Mouse (Mus musculus) thymus, adult 2 months (tissue): ENCODE results near the gene Srgap1. TPM values are rescaled to one million over a fixed set of nuclear protein-coding genes. Genes with fewer than 3 reads are reported as not detected.

Experiments
- DNase-seq: peaks from one replicate; pipeline ENCODE4 v3.0.0; 2021
- H3K27ac ChIP-seq: fragments of 200-500 bp; 2 replicates; pipeline ENCODE4 v1.5.1; 2012; ENCODE audit warnings: low read length, control low read depth; ENCODE audit not compliant: control insufficient read depth, insufficient read depth
- H3K27me3 ChIP-seq: fragments of 200-500 bp; 2 replicates; pipeline ENCODE4 v1.6.1; 2012; ENCODE audit warnings: mild to moderate bottlenecking, low read length, moderate library complexity, mixed read lengths; ENCODE audit not compliant: control insufficient read depth, insufficient read depth
- H3K36me3 ChIP-seq: fragments of 200-500 bp; 2 replicates; pipeline ENCODE4 v1.6.1; 2012; ENCODE audit warnings: mild to moderate bottlenecking, low read length, moderate library complexity; ENCODE audit not compliant: control insufficient read depth, insufficient read depth
- H3K4me1 ChIP-seq: fragments of 200-500 bp; replicated peaks from 2 replicates; pipeline ENCODE4 v1.6.1; 2012; ENCODE audit warnings: low read length; ENCODE audit not compliant: control insufficient read depth, insufficient read depth
- H3K4me3 ChIP-seq: fragments of 200-500 bp; 2 replicates; pipeline ENCODE4 v1.5.1; 2012; ENCODE audit warnings: mild to moderate bottlenecking, low read length, control low read depth, moderate library complexity; ENCODE audit not compliant: control insufficient read depth, insufficient read depth
- CTCF ChIP-seq: fragments of 200-500 bp; IDR thresholded peaks from 2 replicates; pipeline ENCODE4 v1.5.1; 2012; ENCODE audit warnings: mild to moderate bottlenecking, control low read depth, low read length, moderate library complexity, borderline replicate concordance; ENCODE audit not compliant: control insufficient read depth, poor library complexity, insufficient read depth; ENCODE audit errors: extremely low read depth
- POLR2A ChIP-seq: fragments of 200-500 bp; IDR thresholded peaks from 2 replicates; pipeline ENCODE4 v1.6.1; 2012; ENCODE audit warnings: mild to moderate bottlenecking, low read length, control low read depth, moderate library complexity; ENCODE audit not compliant: control insufficient read depth, poor library complexity, insufficient read depth; ENCODE audit errors: extremely low read depth
- WGBS: fragments of 180-500 bp; shearing (Covaris S2); methylation state at CpG from one replicate; pipeline ENCODE4 v1.1.7; 2018; 5-methylcytosine and 5-hydroxymethylcytosine counted together
- polyA plus RNA-seq: library from polyadenylated mRNA; depleted of rRNA; stranded (reverse); fragments of >200 nt; gene quantifications from 2 replicates; pipeline ENCODE4 v1.2.3, GENCODE M21; 2012

The Srgap1 gene
- polyA plus RNA-seq, 1 experiment: 1.0 TPM

DNA sequence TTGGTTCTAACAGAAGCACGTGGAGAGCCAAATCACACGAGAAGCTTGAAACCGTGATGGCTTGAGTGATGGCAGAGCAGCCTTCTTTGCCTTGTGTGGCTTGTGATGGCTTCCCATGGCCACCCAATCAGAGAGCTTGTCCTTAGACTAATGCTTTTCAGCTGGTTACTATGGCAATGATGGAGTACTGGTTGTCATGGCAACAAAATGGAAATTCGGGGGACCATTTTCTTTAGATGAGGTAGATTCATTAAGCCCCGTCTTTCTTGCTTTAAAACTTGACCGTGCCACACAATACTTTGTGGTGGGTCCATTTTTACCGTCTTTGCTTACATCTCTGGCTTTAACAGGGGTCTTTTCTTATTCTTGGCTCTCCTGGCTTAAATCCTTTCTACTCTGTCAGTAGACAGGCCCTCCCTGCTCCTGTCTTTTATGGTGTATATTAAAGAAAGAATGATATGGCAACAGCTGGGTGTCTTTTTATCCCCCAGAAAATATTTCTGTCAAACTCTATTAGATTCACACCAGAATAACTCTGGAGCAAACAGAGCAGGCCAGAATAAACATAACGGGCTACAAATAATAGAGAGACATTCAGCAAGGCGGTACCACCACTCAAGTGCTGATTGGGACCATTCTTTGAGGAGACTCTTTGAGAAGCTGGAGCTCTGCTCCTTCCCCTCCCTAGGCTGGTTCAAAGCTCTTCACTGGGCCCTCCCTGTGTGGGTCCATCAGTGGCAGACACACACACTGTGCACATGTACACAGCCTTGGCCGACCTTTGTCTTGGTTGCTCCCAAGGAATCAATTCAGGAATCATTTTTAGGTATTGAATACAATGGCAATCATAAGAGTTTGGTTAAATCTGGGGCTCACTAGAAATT lies 281.7 kb downstream of the Srgap1 start:
- DNase-seq: no peak
- no peak overlapping the region for H3K4me3 ChIP-seq
- no peak for TF ChIP-seq POLR2A
- TF ChIP-seq CTCF: no peak
- WGBS: 93% methylated on average over 10 of the region's 10 CpGs
- no peaks in the 10 kb centered on the region for H3K36me3 ChIP-seq
- H3K27me3 ChIP-seq: no peaks in the 10 kb centered on the region
- H3K4me1 ChIP-seq: no peaks in the 10 kb centered on the region
- no peak overlapping the region for H3K27ac ChIP-seq

DNA sequence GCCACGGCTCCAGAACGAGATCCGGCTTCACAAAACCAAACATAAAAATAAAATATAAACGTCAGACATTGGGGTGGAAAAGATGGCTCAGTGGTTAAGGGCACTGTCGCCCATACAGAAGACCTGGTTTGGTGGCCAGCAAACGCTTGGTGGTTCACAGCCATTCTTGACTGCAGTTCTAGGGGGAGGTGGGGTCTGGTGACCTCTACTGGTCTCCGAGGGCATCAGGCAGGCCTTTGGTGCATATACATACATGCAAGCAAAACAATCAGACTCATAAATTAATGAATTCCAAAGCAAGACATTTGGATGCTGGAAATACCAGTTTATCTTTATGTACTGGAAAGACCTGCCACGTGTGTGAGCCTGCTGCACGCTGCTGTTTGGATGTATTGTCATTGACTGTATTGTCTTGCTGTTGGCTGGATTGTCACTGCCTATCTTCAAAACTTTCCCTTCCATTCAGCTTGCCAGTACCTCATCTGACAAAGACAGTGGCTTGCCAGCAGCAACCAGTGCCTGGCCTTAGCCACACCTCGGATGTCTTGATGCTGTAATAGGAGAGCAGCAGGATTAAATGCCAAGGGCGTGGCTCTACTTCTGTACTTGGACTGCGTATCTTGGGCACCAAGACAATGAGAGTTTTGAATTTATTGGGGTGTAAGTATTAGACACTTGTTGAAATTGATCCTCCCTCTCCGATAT lies 282.5 kb downstream of the Srgap1 start:
- TF ChIP-seq POLR2A: no peak
- TF ChIP-seq CTCF: no peak
- no peaks in the 10 kb centered on the region for H3K27me3 ChIP-seq
- H3K36me3 ChIP-seq: no peaks in the 10 kb centered on the region
- no peak for DNase-seq
- 88% methylated on average over 13 of the region's 13 CpGs for WGBS
- H3K27ac ChIP-seq: no peak overlapping the region
- H3K4me1 ChIP-seq: no peaks in the 10 kb centered on the region
- no peak overlapping the region for H3K4me3 ChIP-seq

DNA sequence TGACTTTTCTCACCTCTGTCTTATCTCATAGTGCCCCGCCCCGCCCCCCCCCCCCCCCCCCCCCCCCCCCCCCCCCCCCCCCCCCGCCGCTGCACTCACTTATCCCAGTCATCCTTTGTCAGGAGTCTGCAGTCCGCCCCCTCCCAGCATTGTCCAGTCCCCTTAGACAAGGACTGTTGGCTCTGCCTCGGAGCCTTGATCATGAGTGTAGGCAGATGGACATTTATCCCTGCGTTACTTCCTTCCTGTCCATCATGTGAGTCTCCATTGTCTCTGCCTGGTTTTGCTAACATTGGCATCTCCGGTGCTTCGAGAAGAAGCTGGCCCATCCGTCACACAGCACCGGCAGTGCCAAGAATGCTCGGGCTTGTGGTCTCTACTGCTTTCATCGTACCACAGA lies 283.9 kb downstream of the Srgap1 start:
- 88% methylated on average over 8 of the region's 13 CpGs for WGBS
- DNase-seq: no peak
- no peak for TF ChIP-seq POLR2A
- no peak for TF ChIP-seq CTCF
- H3K4me1 ChIP-seq: no peaks in the 10 kb centered on the region
- H3K4me3 ChIP-seq: no peak overlapping the region
- H3K27me3 ChIP-seq: no peaks in the 10 kb centered on the region
- H3K27ac ChIP-seq: no peak overlapping the region
- no peaks in the 10 kb centered on the region for H3K36me3 ChIP-seq

DNA sequence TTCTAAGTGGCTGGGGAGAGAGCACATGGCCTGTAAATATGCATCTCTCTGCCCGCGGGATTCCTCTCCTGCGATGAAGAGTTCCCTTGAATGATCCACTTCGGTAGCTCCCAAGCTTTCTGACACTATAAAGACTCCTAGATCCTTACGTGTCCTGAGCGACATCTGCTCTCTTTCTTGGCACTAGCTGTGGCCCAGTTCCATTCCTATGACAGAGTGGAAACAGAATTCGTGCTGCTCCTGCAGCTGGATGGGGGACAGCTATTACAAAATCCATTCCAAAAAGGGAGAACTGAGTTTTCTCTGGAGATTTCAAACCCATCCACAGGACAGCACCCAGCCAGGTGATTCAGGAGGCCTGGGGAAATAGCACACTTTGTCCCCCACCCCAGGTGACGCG lies 285.0 kb downstream of the Srgap1 start:
- DNase-seq: no peak
- no peak overlapping the region for H3K4me3 ChIP-seq
- no peaks in the 10 kb centered on the region for H3K27me3 ChIP-seq
- no peaks in the 10 kb centered on the region for H3K4me1 ChIP-seq
- no peaks in the 10 kb centered on the region for H3K36me3 ChIP-seq
- TF ChIP-seq CTCF (no peak), POLR2A (no peak)
- 95% methylated on average over 9 of the region's 9 CpGs for WGBS
- no peak overlapping the region for H3K27ac ChIP-seq

DNA sequence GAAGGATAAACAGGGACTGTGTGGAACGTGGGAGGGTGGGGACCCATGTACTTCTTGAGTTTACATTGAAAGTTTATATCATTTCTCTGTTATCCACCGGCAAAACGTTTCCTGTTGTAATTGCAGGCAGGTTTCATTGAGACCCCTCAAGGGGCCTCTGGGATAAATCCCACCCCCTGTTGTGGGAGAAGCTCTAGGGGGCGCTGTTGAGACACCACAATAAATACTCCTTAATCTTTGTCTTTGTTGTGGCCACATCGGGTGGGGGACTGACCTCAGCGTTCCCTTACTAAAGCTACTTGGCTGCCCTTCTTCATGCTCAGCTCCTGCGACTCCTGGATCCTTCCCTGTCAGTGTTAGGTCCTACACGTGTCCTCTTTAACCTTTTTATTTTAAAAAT lies 288.0 kb downstream of the Srgap1 start:
- Histone ChIP-seq H3K27me3 (no peaks in the 10 kb centered on the region), H3K36me3 (no peaks in the 10 kb centered on the region), H3K4me3 (no peak overlapping the region), H3K27ac (no peak overlapping the region), H3K4me1 (no peaks in the 10 kb centered on the region)
- DNase-seq: no peak
- 55% methylated on average over 8 of the region's 8 CpGs for WGBS
- TF ChIP-seq CTCF (no peak), POLR2A (no peak)

DNA sequence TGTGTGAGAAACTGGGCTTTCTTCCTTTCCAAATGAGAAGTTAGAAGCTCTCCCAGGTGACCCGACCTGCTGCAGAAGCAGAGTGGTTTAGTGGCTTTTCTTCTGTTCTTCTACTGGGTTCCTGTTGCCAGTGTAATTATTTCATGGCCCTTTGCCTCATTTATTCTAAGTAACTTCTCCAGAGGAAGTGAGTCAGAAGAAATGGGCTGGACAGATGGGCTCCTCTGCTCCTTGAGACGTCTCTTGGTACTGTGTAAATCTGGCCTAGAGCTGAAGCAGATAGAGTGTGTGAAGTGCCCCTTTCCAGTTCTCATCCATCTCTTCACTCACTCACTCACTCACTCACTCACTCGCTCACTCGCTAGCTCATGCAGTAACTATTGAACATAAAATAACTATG lies 290.4 kb downstream of the Srgap1 start:
- 51% methylated on average over 4 of the region's 4 CpGs for WGBS
- no peaks in the 10 kb centered on the region for H3K36me3 ChIP-seq
- no peaks in the 10 kb centered on the region for H3K27me3 ChIP-seq
- DNase-seq: no peak
- H3K27ac ChIP-seq: no peak overlapping the region
- H3K4me3 ChIP-seq: no peak overlapping the region
- no peaks in the 10 kb centered on the region for H3K4me1 ChIP-seq
- TF ChIP-seq POLR2A (no peak), CTCF (no peak)

DNA sequence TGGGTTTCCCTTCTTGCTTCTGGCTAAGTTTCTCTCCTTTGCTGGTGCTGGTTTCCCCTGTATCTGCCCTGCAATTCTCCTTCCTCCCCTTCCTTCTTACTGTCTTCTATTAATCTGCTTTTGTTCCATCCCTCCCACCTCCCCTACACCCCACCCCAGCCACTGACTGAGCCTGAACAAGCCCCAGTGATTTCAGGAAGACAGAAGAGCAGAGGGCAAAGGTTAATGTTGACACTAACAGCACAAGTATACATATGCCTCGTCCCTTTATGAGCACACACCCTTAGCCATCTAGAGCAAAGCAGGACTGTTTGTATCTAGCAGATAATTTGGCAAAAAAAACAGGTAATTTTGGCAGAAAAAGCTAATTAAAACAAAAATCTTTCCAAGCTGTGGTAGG lies 291.3 kb downstream of the Srgap1 start:
- DNase-seq: no peak
- no peaks in the 10 kb centered on the region for H3K4me1 ChIP-seq
- no peak overlapping the region for H3K27ac ChIP-seq
- WGBS: 81% methylated on average over 1 of the region's 1 CpGs
- no peaks in the 10 kb centered on the region for H3K36me3 ChIP-seq
- TF ChIP-seq POLR2A (no peak), CTCF (no peak)
- H3K27me3 ChIP-seq: no peaks in the 10 kb centered on the region
- H3K4me3 ChIP-seq: no peak overlapping the region
